Mouse (Mus musculus) embryonic facial prominence, embryonic 10.5 days (tissue): ENCODE results near the gene Pamr1. TPM values are rescaled to one million over a fixed set of nuclear protein-coding genes. Genes with fewer than 3 reads are reported as not detected.

Experiments used
- DNase-seq: peaks from one replicate; pipeline ENCODE4 v3.0.0-alpha.2; 2017; ENCODE audit warnings: low spot score
- H3K27ac ChIP-seq: fragments of 300-500 bp; sonication (generic); replicated peaks from 2 replicates; pipeline ENCODE4 v1.5.1; 2016; ENCODE audit warnings: mild to moderate bottlenecking
- H3K27me3 ChIP-seq: fragments of 300-500 bp; sonication (generic); replicated peaks from 2 replicates; pipeline ENCODE4 v1.6.1; 2016; ENCODE audit warnings: low read depth, mild to moderate bottlenecking; ENCODE audit not compliant: poor library complexity, severe bottlenecking
- H3K36me3 ChIP-seq: fragments of 300-500 bp; sonication (generic); replicated peaks from 2 replicates; pipeline ENCODE4 v1.6.1; 2016; ENCODE audit warnings: mild to moderate bottlenecking, moderate library complexity
- H3K4me1 ChIP-seq: fragments of 300-500 bp; sonication (generic); 2 replicates; pipeline ENCODE4 v1.6.1; 2016
- H3K4me3 ChIP-seq: fragments of 300-500 bp; sonication (generic); 2 replicates; pipeline ENCODE4 v1.5.1; 2016; ENCODE audit warnings: mild to moderate bottlenecking, moderate library complexity
- H3K9me3 ChIP-seq: fragments of 300-500 bp; sonication (generic); 2 replicates; pipeline ENCODE4 v1.6.1; 2016; ENCODE audit warnings: mild to moderate bottlenecking
- WGBS: fragments of 180-500 bp; shearing (Covaris S2); methylation state at CpG from one replicate; pipeline ENCODE4 v1.1.7; 2016; 5-methylcytosine and 5-hydroxymethylcytosine counted together
- polyA plus RNA-seq: library from polyadenylated mRNA; unstranded; fragments of >200 nt; fragmentation: Nextera tagmentation; extraction: Ambion mirVana; gene quantifications from 2 replicates; pipeline ENCODE4 v1.2.1, GENCODE M21; 2016

The Pamr1 gene
- polyA plus RNA-seq, 1 experiment from 2014 or later = 0.64 TPM

DNA sequence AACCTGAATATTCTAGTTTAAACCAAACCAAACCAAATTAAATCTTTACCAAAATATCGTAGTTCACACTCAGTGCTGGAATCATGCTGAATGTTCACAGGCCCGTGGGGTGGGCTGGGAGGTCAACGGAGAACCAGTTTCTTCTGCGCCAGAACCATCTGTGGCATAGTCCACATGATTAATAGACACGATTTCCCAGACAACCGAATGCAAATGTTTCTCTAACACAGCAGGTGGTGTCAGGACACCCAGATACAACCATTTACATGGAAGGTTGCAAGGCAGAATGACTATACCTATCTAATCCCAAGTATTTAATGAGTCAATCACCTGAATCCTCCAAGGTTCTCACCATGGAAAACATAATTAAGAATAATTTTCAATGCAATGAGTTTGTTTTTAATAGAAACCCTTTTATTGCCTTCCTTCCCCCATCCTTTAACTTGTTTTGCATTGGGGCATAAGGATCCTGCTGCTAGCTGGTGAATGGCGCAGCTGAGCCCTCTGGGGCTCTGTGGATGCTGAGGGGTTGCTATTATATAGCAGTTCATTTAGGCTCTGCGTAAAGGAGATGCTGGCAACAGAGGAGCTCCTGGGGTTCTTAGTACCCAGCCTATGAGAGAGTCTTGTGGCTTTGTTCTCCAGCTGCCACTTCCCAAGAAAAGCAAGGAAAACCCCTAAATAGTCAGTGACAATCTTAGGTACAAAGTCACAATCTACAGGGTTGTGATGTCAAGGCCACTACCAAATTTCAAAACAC is 106.3 kb downstream of the Pamr1 start:
- H3K4me3 ChIP-seq = no peak overlapping the region
- H3K4me1 ChIP-seq = peaks cover 24% of the 10 kb centered on the region
- no peaks in the 10 kb centered on the region for H3K36me3 ChIP-seq
- DNase-seq = no peak
- H3K27me3 ChIP-seq = peaks cover 54% of the 10 kb centered on the region
- H3K27ac ChIP-seq = no peak overlapping the region
- H3K9me3 ChIP-seq = no peaks in the 10 kb centered on the region
- WGBS = 60% methylated on average over 8 of the region's 8 CpGs

DNA sequence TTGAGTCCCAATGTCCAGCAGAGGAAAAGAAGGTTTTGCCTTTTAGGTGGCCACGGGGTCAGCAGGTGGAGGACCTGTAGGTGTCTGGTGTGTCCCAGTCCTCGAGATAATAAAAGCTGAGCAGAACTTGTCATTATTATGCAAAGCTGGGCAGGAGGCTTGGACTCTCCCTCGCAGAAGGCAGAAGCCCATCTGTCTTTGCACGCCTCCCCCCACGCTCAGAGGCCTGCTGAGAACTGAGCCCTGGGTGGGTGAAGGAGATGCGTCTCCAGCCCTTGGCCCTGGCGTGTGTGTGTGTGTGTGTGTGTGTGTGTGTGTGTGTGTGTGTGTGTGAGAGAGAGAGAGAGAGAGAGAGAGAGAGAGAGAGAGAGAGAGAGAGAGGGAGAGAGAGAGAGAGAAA is 107.9 kb downstream of the Pamr1 start:
- peaks cover 67% of the 10 kb centered on the region for H3K27me3 ChIP-seq
- peak overlapping the region; percentile 84 for H3K4me3 ChIP-seq
- WGBS = 7% methylated on average over 7 of the region's 7 CpGs
- H3K9me3 ChIP-seq = no peaks in the 10 kb centered on the region
- no peak overlapping the region for H3K27ac ChIP-seq
- H3K4me1 ChIP-seq = peaks cover 33% of the 10 kb centered on the region
- H3K36me3 ChIP-seq = no peaks in the 10 kb centered on the region
- peak; percentile 18 for DNase-seq

DNA sequence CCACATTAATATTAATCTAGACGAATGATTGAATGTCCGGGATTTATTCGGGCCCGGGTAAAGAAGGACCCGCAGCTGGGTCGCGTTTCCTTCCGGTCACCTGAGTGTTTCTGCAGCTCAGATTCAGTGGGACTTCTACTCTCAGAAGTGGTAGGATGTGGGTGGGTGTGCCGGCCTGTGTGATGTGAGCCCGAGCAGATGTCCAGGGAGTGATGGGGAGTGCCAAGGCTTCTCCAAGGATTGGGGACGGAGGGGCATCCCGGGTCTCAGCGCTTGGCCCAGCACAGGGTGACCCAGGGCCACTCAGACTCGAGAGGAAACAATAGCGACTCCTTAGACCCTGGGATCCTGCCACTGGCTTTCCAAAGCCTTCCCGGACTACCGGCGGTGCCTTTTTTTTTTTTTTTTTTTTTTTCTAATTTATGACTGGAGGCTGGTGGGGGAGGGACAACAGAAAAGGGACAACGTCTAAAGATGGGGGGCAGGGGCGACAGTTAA is 108.4 kb downstream of the Pamr1 start, which contains the start of gene Slc1a2:
Gene Slc1a2 (plus strand): TSS at position 497 of the 498 bp plus-strand sequence.
- Histone ChIP-seq H3K27ac (peak within 1 kb of the TSS; percentile 83), H3K4me3 (peak within 1 kb of the TSS; percentile 84), H3K27me3 (peaks cover 67% of the 10 kb centered on the region), H3K36me3 (no peaks in the 10 kb centered on the region), H3K4me1 (peaks cover 38% of the 10 kb centered on the region), H3K9me3 (no peaks in the 10 kb centered on the region)
- 1% methylated on average over 20 of the region's 20 CpGs for WGBS
- peak; percentile 44 for DNase-seq

DNA sequence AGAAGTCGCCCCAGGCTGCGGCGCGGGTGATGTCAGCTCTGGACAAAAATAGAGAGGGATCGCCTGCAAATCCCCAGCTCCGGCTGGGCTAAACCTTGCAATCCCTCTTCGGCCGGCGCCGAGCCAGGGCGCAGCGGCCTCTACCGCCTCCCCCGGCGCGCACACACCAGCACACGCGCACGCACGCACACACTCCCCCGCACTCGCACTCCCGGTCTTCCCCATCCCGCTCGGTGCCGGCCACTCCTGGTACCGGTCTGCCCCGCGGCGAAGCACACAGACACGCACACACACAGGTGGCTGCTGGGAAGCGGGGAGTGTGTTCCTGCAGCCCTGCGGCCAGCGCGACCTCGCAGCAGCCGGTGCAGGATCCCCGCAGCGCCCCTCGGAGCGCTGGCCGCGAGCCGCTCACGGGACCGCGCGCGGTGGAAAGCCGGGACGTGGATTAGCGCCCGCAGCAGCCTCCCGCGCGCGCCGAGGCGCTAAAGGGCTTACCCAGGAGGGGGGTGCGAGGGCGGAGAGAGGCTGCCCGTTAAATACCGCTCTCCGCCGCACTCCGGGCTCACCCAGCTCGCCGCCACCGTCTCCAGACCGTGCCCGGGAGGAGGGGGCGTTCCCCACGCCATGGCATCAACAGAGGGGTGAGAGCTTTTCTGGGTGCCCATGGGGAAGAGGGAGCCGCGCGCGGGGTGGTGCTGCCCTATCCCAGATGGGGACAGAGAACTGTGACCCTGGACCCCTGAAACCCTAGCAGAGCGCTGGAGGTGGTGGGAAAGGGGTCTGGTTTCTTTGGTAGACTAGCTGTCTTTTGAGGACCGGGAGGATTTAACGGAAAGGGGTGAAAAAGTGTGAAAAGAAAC is 109.1 kb downstream of the Pamr1 start:
- H3K27ac ChIP-seq = peak overlapping the region; percentile 83
- no peaks in the 10 kb centered on the region for H3K9me3 ChIP-seq
- no peaks in the 10 kb centered on the region for H3K36me3 ChIP-seq
- DNase-seq = peak; percentile 77
- H3K4me1 ChIP-seq = peaks cover 45% of the 10 kb centered on the region
- WGBS = under 1% methylated on average over 80 of the region's 80 CpGs
- H3K27me3 ChIP-seq = peaks cover 67% of the 10 kb centered on the region
- H3K4me3 ChIP-seq = peak overlapping the region; percentile 84

- H3K4me1 ChIP-seq = peaks cover 48% of the 10 kb centered on the region
- H3K9me3 ChIP-seq = no peaks in the 10 kb centered on the region
- H3K4me3 ChIP-seq = peak overlapping the region; percentile 84
- 2% methylated on average over 10 of the region's 10 CpGs for WGBS
- no peaks in the 10 kb centered on the region for H3K36me3 ChIP-seq
- DNase-seq = peak; percentile 61
- H3K27ac ChIP-seq = peak overlapping the region; percentile 83; the same call in 1 of the 2 replicates
- H3K27me3 ChIP-seq = peaks cover 67% of the 10 kb centered on the region
These were observed 109.7 kb downstream of the Pamr1 start for GRCm38 (mm10) chr2:102659521-102659830.

GRCm38 (mm10) chr2:102661052-102661451 is 111.2 kb downstream of the Pamr1 start:
- no peak overlapping the region for H3K4me3 ChIP-seq
- no peaks in the 10 kb centered on the region for H3K9me3 ChIP-seq
- H3K4me1 ChIP-seq = peaks cover 48% of the 10 kb centered on the region
- no peak for DNase-seq
- H3K27me3 ChIP-seq = peaks cover 62% of the 10 kb centered on the region
- H3K27ac ChIP-seq = no peak overlapping the region
- H3K36me3 ChIP-seq = no peaks in the 10 kb centered on the region
- WGBS = 56% methylated on average over 2 of the region's 2 CpGs

- WGBS = 53% methylated on average over 9 of the region's 9 CpGs
- Histone ChIP-seq H3K27me3 (peaks cover 43% of the 10 kb centered on the region), H3K36me3 (no peaks in the 10 kb centered on the region), H3K4me3 (no peak overlapping the region), H3K27ac (peak overlapping the region; percentile 30; the same call in 1 of the 2 replicates), H3K4me1 (peaks cover 41% of the 10 kb centered on the region), H3K9me3 (no peaks in the 10 kb centered on the region)
- no peak for DNase-seq
These were observed 113.1 kb downstream of the Pamr1 start for GRCm38 (mm10) chr2:102662911-102663310.

- 22% methylated on average over 6 of the region's 6 CpGs for WGBS
- Histone ChIP-seq H3K36me3 (no peaks in the 10 kb centered on the region), H3K27me3 (peaks cover 39% of the 10 kb centered on the region), H3K27ac (no peak overlapping the region), H3K4me3 (no peak overlapping the region), H3K9me3 (no peaks in the 10 kb centered on the region), H3K4me1 (peaks cover 37% of the 10 kb centered on the region)
- no peak for DNase-seq
These were observed 113.5 kb downstream of the Pamr1 start for GRCm38 (mm10) chr2:102663339-102663738.

DNA sequence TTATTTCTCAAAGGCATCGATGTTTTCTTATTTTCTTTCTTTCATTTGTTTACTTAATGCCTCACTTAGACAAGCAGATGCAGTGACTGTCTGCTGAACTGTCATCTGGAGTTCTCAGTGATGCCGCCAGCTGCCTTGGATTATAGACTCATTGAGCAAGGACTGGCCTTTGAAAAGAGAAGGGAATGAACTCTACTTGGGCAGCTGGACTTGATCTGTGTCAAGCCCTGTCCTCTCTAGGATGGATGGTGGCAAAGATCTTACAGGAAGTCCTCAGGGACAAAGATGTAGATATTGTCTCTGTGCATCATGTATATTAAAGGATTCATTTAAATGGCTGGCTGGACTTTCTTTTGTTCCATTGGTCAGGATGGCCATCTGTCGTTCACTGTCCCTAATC is 114.1 kb downstream of the Pamr1 start:
- H3K9me3 ChIP-seq = no peaks in the 10 kb centered on the region
- 57% methylated on average over 3 of the region's 3 CpGs for WGBS
- peaks cover 33% of the 10 kb centered on the region for H3K4me1 ChIP-seq
- H3K27me3 ChIP-seq = peaks cover 35% of the 10 kb centered on the region
- no peaks in the 10 kb centered on the region for H3K36me3 ChIP-seq
- no peak overlapping the region for H3K4me3 ChIP-seq
- DNase-seq = no peak
- no peak overlapping the region for H3K27ac ChIP-seq

DNA sequence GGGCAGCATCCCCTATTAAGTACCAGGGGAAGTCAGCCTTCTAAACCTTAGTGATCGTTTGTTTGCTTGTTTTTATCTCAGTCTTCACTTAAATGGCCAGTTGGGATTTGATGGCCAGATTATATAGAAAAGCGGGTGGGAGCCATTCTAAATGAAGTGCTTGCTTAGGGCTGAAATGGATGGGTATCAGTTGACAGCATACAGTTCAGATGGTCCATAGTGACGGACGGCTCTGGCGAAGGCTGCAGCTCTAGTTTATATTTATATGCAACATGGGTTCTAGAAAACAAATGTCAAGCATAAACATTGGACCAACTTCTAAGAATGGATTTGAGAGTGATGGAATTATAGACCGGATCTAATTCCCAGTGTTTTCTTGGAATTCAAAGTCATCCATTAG is 118.2 kb downstream of the Pamr1 start:
- Histone ChIP-seq H3K27ac (no peak overlapping the region), H3K36me3 (no peaks in the 10 kb centered on the region), H3K4me3 (no peak overlapping the region), H3K9me3 (no peaks in the 10 kb centered on the region), H3K4me1 (peaks cover 12% of the 10 kb centered on the region), H3K27me3 (no peaks in the 10 kb centered on the region)
- DNase-seq = no peak
- WGBS = 88% methylated on average over 6 of the region's 6 CpGs

DNA sequence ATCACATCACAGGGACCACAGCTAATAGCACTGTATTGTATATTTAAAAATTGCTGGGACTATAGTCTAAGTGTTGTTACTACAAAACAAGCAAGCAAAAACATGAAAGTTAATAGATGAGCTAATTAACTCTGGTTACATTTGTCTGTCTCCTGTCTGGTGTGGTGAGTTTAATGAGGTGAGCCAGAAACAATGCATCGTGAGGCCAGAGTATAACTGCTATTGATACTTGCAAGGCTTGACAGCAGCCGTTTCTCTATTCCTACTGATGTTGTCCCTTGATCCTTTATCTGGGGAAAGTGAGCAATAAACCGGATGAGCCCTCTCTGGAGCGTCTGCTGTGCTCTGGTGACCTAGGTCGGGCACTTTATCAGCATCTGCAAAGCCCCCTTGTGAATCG is 119.8 kb downstream of the Pamr1 start:
- no peaks in the 10 kb centered on the region for H3K27me3 ChIP-seq
- H3K36me3 ChIP-seq = no peaks in the 10 kb centered on the region
- 62% methylated on average over 6 of the region's 6 CpGs for WGBS
- no peak overlapping the region for H3K4me3 ChIP-seq
- peaks cover 5% of the 10 kb centered on the region; the same call in 1 of the 2 replicates for H3K4me1 ChIP-seq
- H3K27ac ChIP-seq = no peak overlapping the region
- DNase-seq = no peak
- H3K9me3 ChIP-seq = no peaks in the 10 kb centered on the region

- H3K4me3 ChIP-seq = no peak overlapping the region
- DNase-seq = no peak
- peaks cover 11% of the 10 kb centered on the region; the same call in 1 of the 2 replicates for H3K4me1 ChIP-seq
- no peaks in the 10 kb centered on the region for H3K36me3 ChIP-seq
- H3K9me3 ChIP-seq = no peaks in the 10 kb centered on the region
- 54% methylated on average over 2 of the region's 2 CpGs for WGBS
- no peaks in the 10 kb centered on the region for H3K27me3 ChIP-seq
- no peak overlapping the region for H3K27ac ChIP-seq
These were observed 124.8 kb downstream of the Pamr1 start for GRCm38 (mm10) chr2:102674582-102674981.
